Mouse (Mus musculus): ENCODE results near the gene Dap.

Gene Dap

GRCm38 (mm10) chr15:31237898-31238297, 13.8 kb downstream of the Dap start:
- DNase-seq (ENCODE audit: low spot score in 2 of 2) = no peak

GRCm38 (mm10) chr15:31238611-31239010, 14.5 kb downstream of the Dap start:
- no peak for DNase-seq (ENCODE audit: low spot score in 2 of 2)

GRCm38 (mm10) chr15:31239713-31240112, 15.6 kb downstream of the Dap start:
- no peak for DNase-seq (ENCODE audit: low spot score in 2 of 2)

- DNase-seq (ENCODE audit: low spot score in 2 of 2) = no peak
Measured at GRCm38 (mm10) chr15:31240181-31240580, 16.1 kb downstream of the Dap start.

- no peak for DNase-seq (ENCODE audit: low spot score in 2 of 2)
Measured at GRCm38 (mm10) chr15:31243260-31243659, 19.1 kb downstream of the Dap start.

- DNase-seq (ENCODE audit: low spot score in 2 of 2) = no peak
Measured at GRCm38 (mm10) chr15:31244696-31245445, 20.8 kb downstream of the Dap start.

GRCm38 (mm10) chr15:31245934-31246333, 21.8 kb downstream of the Dap start:
- DNase-seq (ENCODE audit: low spot score in 2 of 2) = no peak

GRCm38 (mm10) chr15:31247035-31247434, 22.9 kb downstream of the Dap start:
- DNase-seq (ENCODE audit: low spot score in 2 of 2) = no peak

GRCm38 (mm10) chr15:31248882-31249281, 24.8 kb downstream of the Dap start:
- no peak for DNase-seq (ENCODE audit: low spot score in 2 of 2)

GRCm38 (mm10) chr15:31250027-31250426, 25.9 kb downstream of the Dap start:
- no peak for DNase-seq (ENCODE audit: low spot score in 2 of 2)

- no peak for DNase-seq (ENCODE audit: low spot score in 2 of 2)
Measured at GRCm38 (mm10) chr15:31250676-31251075, 26.6 kb downstream of the Dap start.

GRCm38 (mm10) chr15:31251189-31251588, 27.1 kb downstream of the Dap start:
- no peak for DNase-seq (ENCODE audit: low spot score in 2 of 2)

- DNase-seq (ENCODE audit: low spot score in 2 of 2) = no peak
Measured at GRCm38 (mm10) chr15:31252590-31253311, 28.6 kb downstream of the Dap start.

- DNase-seq (ENCODE audit: low spot score in 2 of 2) = no peak
Measured at GRCm38 (mm10) chr15:31253380-31253779, 29.3 kb downstream of the Dap start.

- no peak for DNase-seq (ENCODE audit: low spot score in 2 of 2)
Measured at GRCm38 (mm10) chr15:31253963-31254362, 29.8 kb downstream of the Dap start.

- DNase-seq (ENCODE audit: low spot score in 2 of 2) = no peak
Measured at GRCm38 (mm10) chr15:31254939-31255535, 30.9 kb downstream of the Dap start.

- DNase-seq (ENCODE audit: low spot score in 2 of 2) = no peak
Measured at GRCm38 (mm10) chr15:31255762-31256161, 31.6 kb downstream of the Dap start.

- DNase-seq (ENCODE audit: low spot score in 2 of 2) = no peak
Measured at GRCm38 (mm10) chr15:31257329-31257728, 33.2 kb downstream of the Dap start.

GRCm38 (mm10) chr15:31258029-31258692, 34.0 kb downstream of the Dap start:
- no peak for DNase-seq (ENCODE audit: low spot score in 2 of 2)

- no peak for DNase-seq (ENCODE audit: low spot score in 2 of 2)
Measured at GRCm38 (mm10) chr15:31258693-31259439, 34.8 kb downstream of the Dap start.

GRCm38 (mm10) chr15:31261094-31261493, 37.0 kb downstream of the Dap start:
- no peak for DNase-seq (ENCODE audit: low spot score in 2 of 2)

GRCm38 (mm10) chr15:31262361-31262760, 38.2 kb downstream of the Dap start:
- no peak for DNase-seq (ENCODE audit: low spot score in 2 of 2)

All from left cerebral cortex, adult 9 months (tissue).